Mouse (Mus musculus) hindbrain, embryonic 13.5 days (tissue): ENCODE data around the gene Mrps10. TPM values are rescaled to one million over a fixed set of nuclear protein-coding genes. Genes with fewer than 3 reads are reported as not detected.

Experiments used
- ATAC-seq: fragments of 200-750 bp; cut with Nextera tagmentation; 2 replicates; pipeline ENCODE4 v1.8.0; 2017; ENCODE audit warnings: moderate TSS enrichment; ENCODE audit not compliant: low FRiP score
- H3K27ac ChIP-seq: fragments of 300-500 bp; sonication (generic); 2 replicates; pipeline ENCODE4 v1.5.1; 2015; ENCODE audit warnings: inconsistent platforms, mild to moderate bottlenecking, moderate library complexity
- H3K27me3 ChIP-seq: fragments of 300-500 bp; sonication (generic); 2 replicates; pipeline ENCODE4 v1.6.1; 2015; ENCODE audit warnings: mild to moderate bottlenecking, inconsistent platforms
- H3K36me3 ChIP-seq: fragments of 300-500 bp; sonication (generic); 2 replicates; pipeline ENCODE4 v1.6.1; 2015; ENCODE audit warnings: mild to moderate bottlenecking, inconsistent platforms
- H3K4me1 ChIP-seq: fragments of 300-500 bp; sonication (generic); replicated peaks from 2 replicates; pipeline ENCODE4 v1.6.1; 2015; ENCODE audit warnings: inconsistent platforms
- H3K4me2 ChIP-seq: fragments of 300-500 bp; sonication (generic); 2 replicates; pipeline ENCODE4 v1.6.1; 2015; ENCODE audit warnings: inconsistent platforms, mild to moderate bottlenecking, moderate library complexity
- H3K4me3 ChIP-seq: fragments of 300-500 bp; sonication (generic); 2 replicates; pipeline ENCODE4 v1.5.1; 2015; ENCODE audit warnings: mild to moderate bottlenecking, inconsistent platforms
- H3K9ac ChIP-seq: fragments of 300-500 bp; sonication (generic); 2 replicates; pipeline ENCODE4 v1.6.1; 2015; ENCODE audit warnings: mild to moderate bottlenecking, inconsistent platforms
- H3K9me3 ChIP-seq: fragments of 300-500 bp; sonication (generic); 2 replicates; pipeline ENCODE4 v1.6.1; 2016; ENCODE audit warnings: inconsistent platforms
- WGBS: fragments of 180-500 bp; shearing (Covaris S2); methylation state at CpG from one replicate; pipeline ENCODE4 v1.1.7; 2015; 5-methylcytosine and 5-hydroxymethylcytosine counted together
- polyA plus RNA-seq: library from polyadenylated mRNA; unstranded; fragments of >200 nt; fragmentation: Nextera tagmentation; extraction: Ambion mirVana; gene quantifications from 2 replicates; pipeline ENCODE4 v1.2.1, GENCODE M21; 2015

Gene Mrps10
- polyA plus RNA-seq, 1 experiment from 2014 or later: 70.6 TPM

GRCm38 (mm10) chr17:47333409-47333808 lies 35.3 kb upstream of the Mrps10 start:
- Histone ChIP-seq H3K4me1 (peaks cover 12% of the 10 kb centered on the region), H3K9me3 (no peaks in the 10 kb centered on the region), H3K36me3 (peaks cover 58% of the 10 kb centered on the region), H3K27ac (no peak overlapping the region), H3K4me3 (no peak overlapping the region), H3K27me3 (0 out of 2 replicates have a peak, but pooled peaks cover 3% of the 10 kb centered on the region), H3K4me2 (no peak overlapping the region), H3K9ac (no peak overlapping the region)
- no peak for ATAC-seq
- 45% methylated on average over 2 of the region's 2 CpGs for WGBS

- H3K27ac ChIP-seq: no peak overlapping the region
- peaks cover 10% of the 10 kb centered on the region; the same call in 1 of the 2 replicates for H3K9me3 ChIP-seq
- H3K27me3 ChIP-seq: no peaks in the 10 kb centered on the region
- no peak overlapping the region for H3K4me2 ChIP-seq
- H3K36me3 ChIP-seq: peaks cover 96% of the 10 kb centered on the region
- no peaks in the 10 kb centered on the region for H3K4me1 ChIP-seq
- no peak overlapping the region for H3K4me3 ChIP-seq
- WGBS: 81% methylated on average over 2 of the region's 2 CpGs
- ATAC-seq: no peak
- H3K9ac ChIP-seq: no peak overlapping the region
These were observed 25.6 kb upstream of the Mrps10 start for GRCm38 (mm10) chr17:47343121-47343520.

- 86% methylated on average over 3 of the region's 3 CpGs for WGBS
- Histone ChIP-seq H3K27me3 (no peaks in the 10 kb centered on the region), H3K36me3 (peaks cover 97% of the 10 kb centered on the region), H3K27ac (no peak overlapping the region), H3K4me2 (no peak overlapping the region), H3K9me3 (peaks cover 32% of the 10 kb centered on the region), H3K9ac (no peak overlapping the region), H3K4me3 (no peak overlapping the region), H3K4me1 (no peaks in the 10 kb centered on the region)
- no peak for ATAC-seq
These were observed 18.9 kb upstream of the Mrps10 start for GRCm38 (mm10) chr17:47349721-47350319.

DNA sequence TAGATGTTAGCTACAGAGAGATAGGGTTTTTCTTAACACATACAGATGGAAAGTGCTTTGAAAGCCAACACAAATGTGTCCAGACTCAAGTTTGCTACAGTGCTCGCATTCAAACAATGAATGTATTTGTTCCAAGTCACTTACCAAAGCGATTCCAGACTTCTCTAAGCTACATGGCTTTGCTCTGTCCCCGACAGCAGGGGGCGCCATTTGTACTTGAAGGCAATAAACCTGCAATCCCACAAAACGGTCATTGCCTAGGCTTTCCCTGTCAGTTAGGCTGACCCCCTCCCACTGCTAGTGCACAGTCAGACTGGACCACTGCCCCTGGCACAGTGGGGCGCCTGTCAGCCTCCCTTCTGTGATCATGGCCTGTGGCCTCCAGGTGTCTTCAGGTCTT lies 8.7 kb upstream of the Mrps10 start:
- H3K4me3 ChIP-seq: no peak overlapping the region
- 39% methylated on average over 6 of the region's 6 CpGs for WGBS
- H3K27ac ChIP-seq: no peak overlapping the region
- H3K27me3 ChIP-seq: 0 out of 2 replicates have a peak, but pooled peaks cover 7% of the 10 kb centered on the region
- ATAC-seq: no peak
- H3K9ac ChIP-seq: no peak overlapping the region
- peaks cover 47% of the 10 kb centered on the region for H3K36me3 ChIP-seq
- no peaks in the 10 kb centered on the region for H3K9me3 ChIP-seq
- no peak overlapping the region for H3K4me2 ChIP-seq
- no peaks in the 10 kb centered on the region for H3K4me1 ChIP-seq

GRCm38 (mm10) chr17:47361343-47361742 lies 7.3 kb upstream of the Mrps10 start:
- Histone ChIP-seq H3K4me2 (no peak overlapping the region), H3K4me3 (no peak overlapping the region), H3K36me3 (peaks cover 33% of the 10 kb centered on the region), H3K9me3 (no peaks in the 10 kb centered on the region), H3K27me3 (peaks cover 18% of the 10 kb centered on the region), H3K9ac (no peak overlapping the region), H3K4me1 (no peaks in the 10 kb centered on the region), H3K27ac (no peak overlapping the region)
- no peak for ATAC-seq
- WGBS: 83% methylated on average over 11 of the region's 11 CpGs

GRCm38 (mm10) chr17:47369087-47369443 lies 378 bp downstream of the Mrps10 start:
- Histone ChIP-seq H3K27me3 (peaks cover 29% of the 10 kb centered on the region), H3K36me3 (peaks cover 19% of the 10 kb centered on the region), H3K9me3 (no peaks in the 10 kb centered on the region), H3K4me3 (peak overlapping the region; percentile 68), H3K27ac (peak overlapping the region; percentile 84), H3K4me1 (peaks cover 17% of the 10 kb centered on the region), H3K9ac (peak overlapping the region; percentile 79), H3K4me2 (peak overlapping the region; percentile 75)
- peak; percentile 79 for ATAC-seq
- 1% methylated on average over 20 of the region's 20 CpGs for WGBS

GRCm38 (mm10) chr17:47371451-47371850 lies 2.8 kb downstream of the Mrps10 start:
- H3K4me3 ChIP-seq: no peak overlapping the region
- no peak overlapping the region for H3K4me2 ChIP-seq
- peaks cover 17% of the 10 kb centered on the region for H3K4me1 ChIP-seq
- H3K9ac ChIP-seq: no peak overlapping the region
- no peaks in the 10 kb centered on the region for H3K9me3 ChIP-seq
- WGBS: 7% methylated on average over 4 of the region's 4 CpGs
- H3K27me3 ChIP-seq: peaks cover 10% of the 10 kb centered on the region
- no peak overlapping the region for H3K27ac ChIP-seq
- peak; percentile 59; the same call in 1 of the 2 replicates for ATAC-seq
- H3K36me3 ChIP-seq: peaks cover 43% of the 10 kb centered on the region

DNA sequence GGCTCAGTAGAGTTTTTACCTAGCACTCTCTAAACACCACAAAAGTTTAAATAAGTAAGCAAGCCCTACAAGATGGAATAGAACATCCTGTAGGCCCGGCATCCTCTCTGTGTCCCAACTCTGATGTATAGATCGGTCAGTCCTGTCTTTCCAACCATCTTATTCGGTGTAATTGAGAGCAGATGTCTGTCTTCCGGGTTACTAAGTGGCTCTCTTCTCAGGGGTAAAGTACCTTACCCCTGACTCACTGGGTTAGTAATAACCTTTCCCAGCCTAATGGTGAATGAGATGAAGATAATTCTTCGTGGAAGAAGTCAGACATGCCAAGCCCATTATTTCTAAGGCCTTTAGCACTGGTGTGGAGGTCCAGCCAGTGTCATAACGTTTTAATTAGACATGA lies 5.3 kb downstream of the Mrps10 start:
- Histone ChIP-seq H3K4me1 (peaks cover 17% of the 10 kb centered on the region), H3K9me3 (no peaks in the 10 kb centered on the region), H3K36me3 (peaks cover 67% of the 10 kb centered on the region), H3K4me2 (no peak overlapping the region), H3K4me3 (no peak overlapping the region), H3K27ac (no peak overlapping the region), H3K27me3 (no peaks in the 10 kb centered on the region), H3K9ac (no peak overlapping the region)
- WGBS: 90% methylated on average over 6 of the region's 6 CpGs
- no peak for ATAC-seq

- no peak for ATAC-seq
- Histone ChIP-seq H3K36me3 (peaks cover 92% of the 10 kb centered on the region), H3K27ac (no peak overlapping the region)
These were observed 8.1 kb downstream of the Mrps10 start for GRCm38 (mm10) chr17:47376779-47377280.

GRCm38 (mm10) chr17:47378133-47378532 lies 9.4 kb downstream of the Mrps10 start:
- ATAC-seq: no peak
- no peak overlapping the region for H3K4me2 ChIP-seq
- WGBS: 81% methylated on average over 15 of the region's 15 CpGs
- no peak overlapping the region for H3K9ac ChIP-seq
- H3K36me3 ChIP-seq: peaks cover 87% of the 10 kb centered on the region
- H3K4me1 ChIP-seq: no peaks in the 10 kb centered on the region
- no peaks in the 10 kb centered on the region for H3K9me3 ChIP-seq
- H3K27ac ChIP-seq: no peak overlapping the region
- no peak overlapping the region for H3K4me3 ChIP-seq
- no peaks in the 10 kb centered on the region for H3K27me3 ChIP-seq

More at GRCm38 (mm10) chr17:47376779-47377280, 8.1 kb downstream of the Mrps10 start:
- Histone ChIP-seq H3K27me3 (no peaks in the 10 kb centered on the region), H3K9ac (no peak overlapping the region), H3K4me1 (no peaks in the 10 kb centered on the region), H3K9me3 (no peaks in the 10 kb centered on the region), H3K4me3 (no peak overlapping the region), H3K4me2 (no peak overlapping the region)
- 88% methylated on average over 6 of the region's 6 CpGs for WGBS

DNA sequence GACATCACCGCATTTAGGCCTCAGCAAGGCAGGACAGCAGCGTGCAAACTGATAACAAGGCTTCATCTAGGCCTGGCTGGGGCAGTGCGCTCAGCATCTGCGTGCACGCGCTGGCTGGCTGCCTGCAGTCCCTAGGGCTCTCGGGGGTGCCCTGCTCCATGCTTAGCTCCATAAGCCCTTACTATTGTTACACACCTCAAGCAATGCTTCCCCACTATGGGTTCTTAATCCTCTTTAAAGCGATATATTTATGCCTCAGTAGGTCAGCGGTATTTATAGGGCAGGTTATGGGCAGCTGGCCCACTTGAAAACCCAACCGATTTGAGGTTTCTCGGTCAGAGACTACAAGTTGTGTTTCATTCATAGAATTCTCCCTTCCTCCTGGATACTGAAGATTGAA lies 13.2 kb downstream of the Mrps10 start:
- ATAC-seq: no peak
- no peak overlapping the region for H3K27ac ChIP-seq
- WGBS: 86% methylated on average over 11 of the region's 11 CpGs

DNA sequence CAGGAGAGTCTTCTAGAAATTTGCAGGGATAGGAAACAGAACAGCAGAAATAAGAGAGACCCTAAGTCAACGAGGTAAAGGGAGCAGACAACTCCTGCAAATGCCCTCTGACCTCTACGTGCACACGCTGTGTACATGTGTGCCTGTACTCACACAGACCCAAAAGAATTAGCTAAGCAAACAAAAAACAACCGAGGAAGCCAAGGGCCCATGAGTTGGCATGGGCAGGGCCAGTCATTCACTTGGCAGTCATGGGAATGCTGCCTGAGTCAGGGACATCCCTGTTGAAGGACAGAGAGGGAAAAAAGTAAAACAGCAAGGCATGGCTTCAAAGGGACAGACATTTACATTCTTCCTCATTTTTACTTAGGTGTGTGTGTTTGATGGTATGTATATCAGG lies 14.6 kb downstream of the Mrps10 start:
- Histone ChIP-seq H3K9me3 (no peaks in the 10 kb centered on the region), H3K4me1 (no peaks in the 10 kb centered on the region), H3K27me3 (no peaks in the 10 kb centered on the region), H3K36me3 (peaks cover 45% of the 10 kb centered on the region), H3K4me2 (no peak overlapping the region), H3K27ac (no peak overlapping the region), H3K4me3 (no peak overlapping the region), H3K9ac (no peak overlapping the region)
- no peak for ATAC-seq
- 89% methylated on average over 4 of the region's 4 CpGs for WGBS

More for the DNA sequence above, 13.2 kb downstream of the Mrps10 start:
- H3K4me3 ChIP-seq: no peak overlapping the region
- H3K9me3 ChIP-seq: no peaks in the 10 kb centered on the region
- H3K9ac ChIP-seq: no peak overlapping the region
- peaks cover 58% of the 10 kb centered on the region for H3K36me3 ChIP-seq
- no peaks in the 10 kb centered on the region for H3K4me1 ChIP-seq
- no peak overlapping the region for H3K4me2 ChIP-seq
- no peaks in the 10 kb centered on the region for H3K27me3 ChIP-seq

GRCm38 (mm10) chr17:47384064-47384463 lies 15.4 kb downstream of the Mrps10 start:
- Histone ChIP-seq H3K27me3 (no peaks in the 10 kb centered on the region), H3K4me3 (no peak overlapping the region), H3K36me3 (peaks cover 38% of the 10 kb centered on the region), H3K4me1 (no peaks in the 10 kb centered on the region), H3K27ac (no peak overlapping the region), H3K9ac (no peak overlapping the region), H3K9me3 (no peaks in the 10 kb centered on the region), H3K4me2 (no peak overlapping the region)
- no peak for ATAC-seq
- 89% methylated on average over 3 of the region's 3 CpGs for WGBS
